Mouse (Mus musculus) kidney, adult 2 months (tissue): ENCODE data around the gene Cacng2. TPM values are rescaled to one million over a fixed set of nuclear protein-coding genes. Genes with fewer than 3 reads are reported as not detected.

Experiments
- DNase-seq: peaks from one replicate; pipeline ENCODE4 v3.0.0; 2021
- H3K27ac ChIP-seq: fragments of 200-500 bp; 2 replicates; pipeline ENCODE4 v1.5.1; 2012; ENCODE audit warnings: low read depth, low read length, control low read depth, inconsistent platforms; ENCODE audit not compliant: insufficient read depth
- H3K27me3 ChIP-seq: fragments of 200-500 bp; replicated peaks from 2 replicates; pipeline ENCODE4 v1.6.1; 2012; ENCODE audit warnings: mild to moderate bottlenecking, moderate library complexity, low read length, inconsistent platforms; ENCODE audit not compliant: control insufficient read depth, insufficient read depth
- H3K36me3 ChIP-seq: fragments of 200-500 bp; 2 replicates; pipeline ENCODE4 v1.6.1; 2012; ENCODE audit warnings: mild to moderate bottlenecking, moderate library complexity, low read length, inconsistent platforms; ENCODE audit not compliant: control insufficient read depth, insufficient read depth
- H3K4me1 ChIP-seq: fragments of 200-500 bp; 2 replicates; pipeline ENCODE4 v1.6.1; 2011; ENCODE audit warnings: low read length; ENCODE audit not compliant: control insufficient read depth, insufficient read depth
- H3K4me3 ChIP-seq: fragments of 200-500 bp; 2 replicates; pipeline ENCODE4 v1.5.1; 2011; ENCODE audit warnings: mild to moderate bottlenecking, low read depth, low read length, control low read depth; ENCODE audit not compliant: insufficient read depth
- CTCF ChIP-seq: fragments of 200-500 bp; conservative IDR thresholded peaks from 2 replicates; pipeline ENCODE4 v1.5.1; 2011; ENCODE audit warnings: low read depth, mild to moderate bottlenecking, control low read depth, low read length, moderate library complexity, mixed read lengths; ENCODE audit not compliant: insufficient read depth, insufficient read length
- POLR2A ChIP-seq: fragments of 200-500 bp; IDR thresholded peaks from one replicate; pipeline ENCODE4 v1.6.1; 2011; ENCODE audit warnings: low read depth, low read length, control low read depth
- WGBS: fragments of 180-500 bp; shearing (Covaris S2); methylation state at CpG from one replicate; pipeline ENCODE4 v1.1.7; 2018; 5-methylcytosine and 5-hydroxymethylcytosine counted together
- polyA plus RNA-seq: library from polyadenylated mRNA; depleted of rRNA; stranded (reverse); fragments of >200 nt; gene quantifications from 2 replicates; pipeline ENCODE4 v1.2.3, GENCODE M21; 2012

Cacng2 gene
- polyA plus RNA-seq, 1 experiment = 0.02 TPM

DNA sequence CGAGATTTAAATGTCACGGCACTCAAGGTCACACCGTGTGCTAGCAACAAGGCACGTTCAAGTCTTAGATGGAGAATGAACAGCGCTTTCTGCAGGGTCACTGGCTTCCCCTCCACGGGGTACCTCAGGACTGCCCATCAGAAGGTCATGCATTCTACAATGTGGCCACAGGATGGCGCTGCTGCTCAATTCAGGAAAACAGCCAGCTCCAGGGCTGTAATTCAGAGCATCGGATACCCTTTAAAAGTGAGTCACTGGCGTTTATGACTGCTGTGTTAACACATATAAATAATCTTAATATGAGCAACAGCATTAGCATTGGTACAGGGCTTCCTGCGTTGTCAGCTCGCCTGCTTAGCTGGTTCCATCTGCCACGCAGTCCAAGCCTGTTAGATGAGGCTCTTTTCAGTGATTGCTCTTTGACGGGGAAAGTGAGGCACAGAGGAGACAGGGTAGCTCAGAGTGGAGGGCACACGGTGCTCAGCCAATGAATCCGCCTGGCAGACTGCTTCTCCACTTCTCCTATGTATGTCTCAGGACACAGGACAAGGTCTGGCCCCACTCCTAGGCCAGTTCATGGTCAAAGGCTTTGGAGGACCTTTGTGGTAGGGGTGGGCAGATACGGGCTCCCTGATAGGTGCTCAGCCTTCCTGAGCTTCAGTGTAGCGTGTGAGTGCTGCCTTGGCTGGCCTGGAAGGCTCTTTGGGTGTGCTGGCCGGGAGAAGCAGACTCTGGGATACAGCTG, 137.5 kb downstream of the Cacng2 start:
- H3K4me3 ChIP-seq = no peak overlapping the region
- WGBS = 29% methylated on average over 18 of the region's 18 CpGs
- no peak overlapping the region for H3K27ac ChIP-seq
- peak; percentile 17 for DNase-seq
- no peaks in the 10 kb centered on the region for H3K4me1 ChIP-seq
- TF ChIP-seq CTCF (peak; percentile 66), POLR2A (no peak)
- no peaks in the 10 kb centered on the region for H3K27me3 ChIP-seq
- no peaks in the 10 kb centered on the region for H3K36me3 ChIP-seq

DNA sequence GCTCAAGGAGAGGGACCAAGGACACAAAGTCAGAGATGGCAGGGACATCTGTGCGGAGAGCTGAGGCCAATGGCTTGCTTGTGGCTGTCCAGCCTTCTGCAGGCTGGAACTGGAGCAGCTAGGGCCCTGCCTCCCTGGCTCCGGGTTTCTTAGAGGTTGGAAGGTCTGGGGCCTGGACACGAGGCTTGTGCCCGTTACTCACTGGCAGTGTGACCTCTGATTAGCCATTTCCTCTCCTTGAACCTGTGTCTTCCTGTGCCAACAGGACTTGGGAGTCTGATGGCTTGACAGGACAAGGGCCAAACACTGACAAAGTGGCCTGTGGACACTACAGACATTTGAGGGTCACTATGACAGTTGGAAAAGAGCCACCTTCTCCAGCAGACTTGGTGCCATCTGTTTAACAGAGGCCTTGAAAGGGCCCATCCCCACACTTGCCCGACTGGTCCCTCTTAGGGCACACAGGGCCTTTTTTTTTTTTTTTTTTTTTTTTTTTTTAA, 138.6 kb downstream of the Cacng2 start:
- H3K4me3 ChIP-seq = no peak overlapping the region
- H3K4me1 ChIP-seq = no peaks in the 10 kb centered on the region
- no peak overlapping the region for H3K27ac ChIP-seq
- DNase-seq = no peak
- WGBS = 50% methylated on average over 5 of the region's 5 CpGs
- no peaks in the 10 kb centered on the region for H3K36me3 ChIP-seq
- H3K27me3 ChIP-seq = no peaks in the 10 kb centered on the region
- TF ChIP-seq CTCF (no peak), POLR2A (no peak)

DNA sequence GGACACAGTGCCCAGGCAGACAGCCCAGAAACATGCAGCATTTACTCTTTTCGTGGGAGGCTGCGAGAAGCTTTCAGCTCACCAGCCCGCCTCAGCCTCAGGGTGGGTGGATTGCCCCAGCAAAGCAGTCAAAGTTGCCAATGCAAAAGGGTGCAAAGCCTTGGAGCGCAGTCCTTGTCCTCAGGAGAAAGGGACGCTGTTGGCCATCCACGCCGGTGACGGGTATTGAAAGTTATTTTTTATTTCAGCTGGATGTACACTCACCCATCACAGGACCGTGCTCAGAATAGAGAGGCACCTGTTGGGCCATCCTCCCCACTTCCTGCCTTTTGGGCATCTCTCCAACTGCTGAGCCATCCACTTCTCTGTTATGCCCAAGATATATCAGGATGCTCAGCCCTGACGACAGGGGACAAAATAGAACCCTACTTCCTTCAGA, 140.4 kb downstream of the Cacng2 start:
- TF ChIP-seq POLR2A = no peak
- TF ChIP-seq CTCF = no peak
- H3K36me3 ChIP-seq = no peaks in the 10 kb centered on the region
- no peak overlapping the region for H3K27ac ChIP-seq
- no peak overlapping the region for H3K4me3 ChIP-seq
- 77% methylated on average over 10 of the region's 10 CpGs for whole genome bisulfite sequencing
- H3K4me1 ChIP-seq = no peaks in the 10 kb centered on the region
- DNase-seq = no peak
- H3K27me3 ChIP-seq = no peaks in the 10 kb centered on the region

DNA sequence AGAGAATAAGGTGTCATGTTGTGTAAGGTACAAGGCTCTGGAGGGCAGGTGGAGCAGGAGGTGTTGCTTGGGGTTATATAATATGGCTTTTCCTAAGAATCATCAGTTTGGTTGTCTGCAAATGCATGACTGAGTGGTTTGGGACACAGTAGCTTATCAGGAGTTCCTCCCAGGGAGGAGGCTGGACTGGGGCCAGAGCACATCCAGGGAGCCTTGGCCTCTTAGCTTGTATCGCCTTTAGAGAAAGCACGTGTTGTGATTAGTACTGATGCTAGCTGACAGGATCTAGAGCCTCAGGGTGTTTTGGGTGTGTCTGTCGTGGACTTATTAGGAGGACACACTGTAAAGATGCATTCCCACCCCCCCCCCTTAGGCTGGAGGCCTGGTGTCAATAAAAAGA, 142.2 kb downstream of the Cacng2 start:
- H3K27ac ChIP-seq = no peak overlapping the region
- H3K4me3 ChIP-seq = no peak overlapping the region
- H3K4me1 ChIP-seq = no peaks in the 10 kb centered on the region
- WGBS = 65% methylated on average over 3 of the region's 3 CpGs
- no peak for DNase-seq
- H3K27me3 ChIP-seq = no peaks in the 10 kb centered on the region
- TF ChIP-seq POLR2A (no peak), CTCF (no peak)
- no peaks in the 10 kb centered on the region for H3K36me3 ChIP-seq

DNA sequence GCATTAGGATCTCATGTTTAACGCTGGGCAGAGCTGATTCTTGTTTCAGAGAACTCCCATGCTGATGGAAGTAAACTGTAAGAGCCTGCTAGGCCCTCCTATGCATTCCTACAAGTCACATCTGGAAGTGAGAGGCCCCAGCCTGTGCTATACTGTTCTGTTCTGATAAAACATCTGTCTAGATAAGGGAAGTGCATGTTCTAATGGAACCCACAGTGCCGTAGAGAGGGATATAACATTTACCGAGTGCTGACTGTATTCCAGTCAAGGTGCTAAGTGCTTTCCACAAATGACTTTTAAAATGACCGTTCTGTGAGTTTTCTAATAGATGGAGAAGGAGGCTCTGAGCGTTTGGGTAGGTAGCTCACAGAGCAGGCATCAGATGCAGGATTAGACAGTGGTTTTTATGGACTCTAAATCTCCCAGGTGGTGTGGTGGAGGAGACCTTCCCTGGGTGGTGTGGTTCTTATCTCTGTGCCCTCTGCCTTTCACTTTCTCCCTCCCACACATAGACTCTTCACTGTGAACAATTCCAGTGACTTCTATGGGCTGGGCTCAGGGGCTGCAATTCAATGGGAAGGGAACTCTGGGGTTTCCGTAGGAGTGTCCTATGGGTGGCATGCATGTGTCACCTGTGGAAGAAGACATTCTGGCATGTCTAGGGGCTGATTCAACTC, 145.5 kb downstream of the Cacng2 start:
- Histone ChIP-seq H3K27me3 (no peaks in the 10 kb centered on the region), H3K27ac (no peak overlapping the region), H3K4me1 (peaks cover 3% of the 10 kb centered on the region; the same call in 1 of the 2 replicates), H3K4me3 (no peak overlapping the region), H3K36me3 (no peaks in the 10 kb centered on the region)
- WGBS = 74% methylated on average over 6 of the region's 6 CpGs
- TF ChIP-seq CTCF (no peak), POLR2A (no peak)
- no peak for DNase-seq

DNA sequence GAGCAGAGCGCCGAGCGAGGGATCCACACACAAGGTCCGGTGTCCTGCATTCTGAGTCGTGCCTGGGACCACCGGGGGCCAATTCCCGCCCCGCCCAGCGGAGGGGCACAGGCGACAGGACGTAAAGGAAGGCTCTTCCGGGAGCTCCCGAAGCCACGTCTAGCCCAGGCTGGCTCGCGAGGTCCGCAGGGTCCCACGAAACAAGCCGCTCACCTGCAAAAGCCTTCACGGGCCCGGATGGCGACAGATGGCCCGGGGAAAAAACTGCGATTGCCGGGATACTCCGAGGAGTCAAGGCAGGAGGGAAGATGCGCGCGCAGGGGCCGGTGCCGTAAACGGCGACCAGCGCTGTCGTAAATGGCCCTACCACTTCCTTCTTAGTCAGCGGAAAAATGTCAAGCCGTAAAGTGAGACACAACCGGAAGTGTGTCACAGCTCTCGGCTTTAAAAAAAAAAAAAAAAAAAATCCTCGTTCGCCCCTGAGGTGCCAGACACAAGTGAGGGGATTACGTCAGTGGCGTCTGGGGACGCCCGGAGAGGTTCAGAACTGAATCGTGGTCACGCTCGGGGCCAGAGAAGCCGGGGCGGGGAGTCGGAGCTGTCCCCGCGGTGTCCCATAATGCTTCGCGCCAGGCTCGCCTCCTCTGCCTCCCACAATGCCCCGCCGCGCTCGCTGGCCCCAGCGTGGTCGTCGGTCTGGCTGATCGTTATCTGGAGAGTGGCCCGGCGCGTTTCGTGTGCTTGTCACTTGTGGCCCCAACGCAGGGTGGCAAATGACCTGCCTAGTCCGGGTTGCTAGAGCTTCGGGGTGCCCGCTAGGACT, 149.1 kb downstream of the Cacng2 start, which contains the start of gene Eif3d:
Gene Eif3d, minus strand, starts transcription at position 344 of the 823 bp plus-strand sequence.
- Histone ChIP-seq H3K4me1 (peaks cover 5% of the 10 kb centered on the region; the same call in 1 of the 2 replicates), H3K27ac (peak within 1 kb of the TSS; percentile 99), H3K4me3 (peak within 1 kb of the TSS; percentile 99), H3K36me3 (no peaks in the 10 kb centered on the region), H3K27me3 (no peaks in the 10 kb centered on the region)
- no peak for TF ChIP-seq CTCF
- TF ChIP-seq POLR2A = no peak
- WGBS = under 1% methylated on average over 72 of the region's 72 CpGs
- DNase-seq = peak; percentile 99
